Mouse (Mus musculus) cortical plate, adult 2 months (tissue): ENCODE measurements around the gene Tcp11l2.

ENCODE experiments used
- CTCF ChIP-seq: fragments of 200-500 bp; IDR thresholded peaks from 2 replicates; pipeline ENCODE4 v1.5.1; 2011; ENCODE audit warnings: mild to moderate bottlenecking, control low read depth, low read length; ENCODE audit not compliant: insufficient read depth; ENCODE audit errors: extremely low read depth
- POLR2A ChIP-seq: fragments of 200-500 bp; IDR thresholded peaks from 2 replicates; pipeline ENCODE4 v1.6.1; 2011; ENCODE audit warnings: mild to moderate bottlenecking, low read length, control low read depth; ENCODE audit not compliant: insufficient read depth; ENCODE audit errors: extremely low read depth

GRCm38 (mm10) chr10:84554291-84555009 lies 22.0 kb upstream of the Tcp11l2 start:
- TF ChIP-seq CTCF (no peak), POLR2A (no peak)
